Mouse (Mus musculus) kidney, postnatal 25 days (tissue): ENCODE measurements at regions not wholly inside any gene's neighbourhood (a gene's known extent, or its start where the extent isn't known, plus 50 kb on each side); places are given as distances from the start of the nearest gene placed in this dataset.
A peak's percentile ranks its signal among the peaks of the same experiment; 100 is the strongest.

ENCODE experiments used
- DNase-seq, 2 experiments: peaks; one replicate each; pipeline ENCODE4 v3.0.0; 2021; ENCODE audit warnings: mixed read lengths in 2 of 2

GRCm38 (mm10) chr8:80422190-80422589 is 71.4 kb upstream of the Gypa start:
- DNase-seq, result no peak

GRCm38 (mm10) chr8:80416121-80416520 is 77.5 kb upstream of the Gypa start:
- no peak for DNase-seq

DNA sequence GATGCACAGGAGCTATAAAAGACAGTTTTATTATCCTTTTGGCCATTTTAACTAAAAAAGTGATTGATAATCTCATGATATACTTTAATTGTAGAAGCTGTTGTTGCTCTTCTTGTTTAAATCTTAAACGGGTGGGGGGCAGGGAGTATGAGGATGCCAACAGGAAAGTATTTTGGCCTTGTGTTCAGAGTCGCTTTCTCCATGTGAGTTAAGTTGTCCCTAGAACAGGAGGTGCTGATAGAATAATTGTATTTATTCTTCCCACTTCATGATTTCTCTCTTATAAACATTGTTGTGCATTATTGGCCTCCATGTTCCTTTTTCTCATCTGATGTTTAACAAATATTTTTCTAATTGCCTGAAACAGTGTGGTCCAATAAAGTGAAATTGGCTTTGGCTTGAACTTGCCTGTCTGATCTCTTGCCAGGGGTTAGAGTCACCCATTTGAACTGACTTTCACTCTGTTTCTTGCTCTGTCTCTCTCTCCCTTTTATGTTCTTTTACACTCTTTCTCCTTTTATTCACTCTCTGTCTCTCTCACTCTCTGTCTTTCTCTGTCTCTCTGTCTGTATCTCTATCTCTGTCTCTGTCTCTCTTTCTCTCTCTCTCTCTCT is 93.9 kb upstream of the Gypa start:
- DNase-seq, result no peak

DNA sequence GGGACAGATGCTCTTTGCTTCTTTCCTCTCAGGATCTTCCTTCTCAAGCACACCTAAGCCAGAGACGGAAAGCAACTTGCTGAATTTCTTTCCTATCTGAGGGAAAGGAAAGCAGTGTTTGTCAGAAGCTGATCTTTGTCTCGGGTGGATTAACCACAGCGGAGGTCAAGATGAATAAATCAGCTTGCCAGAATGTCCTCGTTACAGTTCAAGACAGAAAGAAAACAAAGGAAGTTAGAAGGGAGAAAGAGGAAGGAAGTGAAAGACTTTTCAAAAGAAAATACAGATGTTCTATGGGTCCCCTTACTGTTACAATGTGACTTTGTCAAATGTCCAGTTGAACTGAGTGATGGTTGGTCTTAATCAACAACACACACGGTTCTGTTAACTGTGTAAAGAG is 98.6 kb upstream of the Gypa start:
- DNase-seq, result no peak

DNA sequence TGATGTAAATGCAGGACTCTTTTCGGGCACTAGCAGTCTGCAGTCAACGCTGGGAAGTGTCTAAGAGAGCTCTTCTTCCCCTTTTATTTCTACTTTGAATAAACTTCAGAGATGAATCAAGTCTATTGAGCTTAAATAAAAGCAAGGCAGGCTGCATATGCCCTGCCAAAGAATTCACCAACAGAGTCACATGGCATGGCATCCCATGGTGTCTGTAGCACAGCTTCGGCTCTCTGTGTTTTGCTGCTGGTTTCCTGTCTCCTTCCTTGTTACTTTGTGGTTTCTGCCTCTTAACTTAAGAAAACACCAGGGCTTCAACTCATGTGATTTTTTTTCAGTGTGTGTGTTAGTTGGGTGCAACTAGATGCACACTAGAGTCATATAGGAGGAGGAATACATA is 100.5 kb upstream of the Gypa start:
- DNase-seq, result no peak

GRCm38 (mm10) chr8:80369221-80369620 is 124.4 kb upstream of the Gypa start:
- DNase-seq, result no peak

GRCm38 (mm10) chr8:80364059-80364458 is 129.5 kb upstream of the Gypa start:
- DNase-seq, result no peak

DNA sequence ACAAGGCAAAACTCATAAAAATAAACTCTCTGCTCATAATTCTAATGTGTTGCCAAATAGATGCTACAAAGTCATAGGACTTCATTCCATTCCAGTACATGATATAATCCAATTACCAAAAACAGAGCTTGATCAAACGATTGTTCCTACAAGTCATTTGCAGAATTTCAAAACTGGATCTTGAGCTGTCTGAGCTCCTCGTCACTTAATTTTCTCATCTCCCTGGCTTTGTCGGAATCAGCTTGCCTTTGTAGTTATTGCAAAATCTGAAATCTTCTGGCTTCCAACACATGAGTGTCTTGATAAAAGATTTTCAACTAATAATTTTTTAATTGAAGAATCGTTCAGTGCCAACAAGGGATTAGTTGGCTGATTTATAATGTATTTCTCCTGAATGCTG is 150.3 kb upstream of the Gypa start:
- DNase-seq, result no peak

GRCm38 (mm10) chr8:80337872-80338271 is 155.7 kb upstream of the Gypa start:
- no peak for DNase-seq

- DNase-seq, result no peak
These were observed 164.9 kb upstream of the Gypa start for GRCm38 (mm10) chr8:80328676-80329075.

DNA sequence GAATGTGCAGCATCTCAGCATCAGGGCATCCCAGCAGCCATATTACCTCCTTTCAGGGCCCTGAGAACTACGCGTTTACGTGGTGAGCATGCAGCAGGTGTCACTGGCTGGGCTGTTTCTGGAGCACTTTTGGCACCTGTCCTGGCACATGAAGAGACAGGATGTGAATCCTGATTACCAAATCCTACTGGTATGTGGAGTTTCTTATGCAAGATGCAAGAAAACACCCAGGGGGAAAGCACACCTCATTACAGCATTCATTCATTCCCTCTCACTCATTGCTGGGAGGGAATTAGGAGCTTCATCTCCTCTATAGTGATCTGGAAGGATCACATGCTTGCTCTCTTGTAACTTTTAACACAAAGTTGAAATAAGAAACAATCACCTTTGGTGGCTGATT is 167.7 kb upstream of the Gypa start:
- DNase-seq, result no peak

GRCm38 (mm10) chr8:80325132-80325531 is 168.4 kb upstream of the Gypa start:
- no peak for DNase-seq

DNA sequence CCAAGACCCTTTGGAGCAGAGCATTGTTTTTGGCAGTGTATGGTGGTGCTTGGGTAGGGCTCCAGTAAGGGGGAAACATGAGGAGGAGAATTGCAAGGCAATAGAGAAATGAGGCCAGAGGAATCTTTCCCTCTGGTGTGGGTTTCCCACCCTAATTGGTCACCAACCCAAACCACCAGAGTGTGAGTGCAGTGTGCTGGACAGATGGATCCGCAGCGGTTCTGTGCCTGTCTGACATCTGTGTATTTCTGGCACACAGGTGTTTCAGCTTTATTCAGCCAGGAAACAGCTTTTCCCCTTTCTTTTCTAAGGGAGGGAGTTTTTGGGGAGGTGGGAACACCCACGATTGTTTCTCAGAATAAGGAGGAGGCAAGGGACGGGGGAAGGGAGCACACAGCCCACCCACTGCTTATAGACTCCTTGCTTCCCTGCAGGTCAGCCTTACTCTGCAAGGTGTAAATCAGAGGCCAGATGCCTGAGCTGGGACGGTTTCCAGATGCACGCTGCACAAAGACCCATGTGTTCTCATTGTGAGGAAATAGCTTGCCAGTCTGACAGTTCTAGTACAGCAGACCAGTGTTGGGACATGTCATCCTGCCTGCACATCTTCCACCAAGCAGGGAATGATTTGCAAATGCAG is 175.2 kb upstream of the Gypa start:
- DNase-seq, result no peak

GRCm38 (mm10) chr8:80315371-80315770 is 178.2 kb upstream of the Gypa start:
- DNase-seq, result peak in 1 of 2 experiments; percentile 21

DNA sequence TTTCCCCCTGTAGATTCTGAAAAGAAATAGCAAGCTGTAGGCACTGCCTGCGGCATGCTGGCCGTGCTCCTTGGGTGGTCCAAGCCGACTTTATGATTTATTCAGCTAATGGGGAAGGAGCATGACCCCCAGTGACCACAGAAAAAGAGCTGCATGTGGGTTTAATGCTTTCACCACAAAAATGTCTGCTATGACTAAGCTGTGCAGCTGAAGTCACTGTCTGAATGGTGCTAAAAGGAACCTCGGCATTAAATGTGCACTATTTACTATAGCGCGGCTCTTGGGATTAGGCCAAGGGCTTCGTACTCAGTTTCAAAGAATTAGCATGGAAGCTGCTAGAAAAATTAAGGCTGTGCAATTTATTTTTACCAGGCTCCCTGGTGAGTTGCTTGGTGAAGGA is 178.8 kb upstream of the Gypa start:
- peak in 1 of 2 experiments; percentile 44 for DNase-seq

DNA sequence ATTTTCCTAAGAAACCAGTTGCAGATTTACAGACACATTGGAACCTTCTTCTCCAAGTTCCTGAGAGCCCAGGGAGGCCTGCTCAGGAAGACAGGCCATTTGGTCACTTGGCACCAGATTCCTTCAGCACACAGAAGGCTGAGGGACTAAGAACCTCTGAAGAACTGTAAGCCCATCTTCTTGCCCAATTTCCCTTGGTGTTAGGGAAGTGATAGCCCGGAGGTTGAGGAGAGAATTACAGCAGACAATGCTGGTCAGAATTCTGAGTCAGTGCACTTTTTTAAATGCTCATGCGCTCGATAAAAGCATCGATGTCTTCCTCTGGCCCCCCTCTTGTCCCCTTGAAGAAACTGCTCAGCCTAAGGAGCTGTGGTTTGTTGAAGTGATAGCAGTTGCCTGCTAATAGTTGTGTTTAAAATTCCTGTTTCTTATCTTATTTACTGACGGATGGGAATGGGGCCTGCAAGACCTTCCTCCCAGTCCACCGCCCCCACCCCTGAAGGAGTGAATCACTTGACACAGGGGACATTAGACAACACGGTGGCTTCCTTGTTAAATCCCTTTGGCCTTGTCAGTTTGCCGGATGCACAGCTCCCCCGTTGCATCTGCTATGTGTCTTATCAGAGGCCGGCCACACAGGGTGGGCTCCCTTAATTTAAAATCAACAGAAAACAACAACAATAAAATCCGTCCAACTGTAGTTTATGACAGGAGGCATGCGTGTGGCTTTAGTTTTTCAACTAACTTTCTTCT is 179.5 kb upstream of the Gypa start:
- no peak for DNase-seq

- no peak for DNase-seq
These were observed 185.8 kb upstream of the Gypa start for GRCm38 (mm10) chr8:80307761-80308160.

DNA sequence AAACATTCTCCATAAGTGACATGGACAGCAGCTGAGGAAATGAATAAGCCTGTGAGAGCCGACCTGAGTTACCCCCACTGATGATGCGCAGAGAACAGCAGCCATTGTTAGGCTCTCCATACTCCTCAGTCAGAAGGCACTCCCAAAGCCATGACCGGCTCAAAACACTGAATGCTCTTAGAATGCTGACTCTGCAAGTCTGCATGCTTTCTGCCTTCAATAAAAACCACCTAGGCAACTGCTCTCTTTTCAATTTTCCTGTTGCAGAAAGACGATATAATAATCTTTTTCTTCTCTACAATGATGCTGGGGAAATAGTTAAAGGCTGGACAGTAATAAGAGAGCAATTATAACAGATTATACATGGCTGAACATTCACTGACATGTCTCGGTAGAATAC is 195.0 kb upstream of the Gypa start:
- DNase-seq, result no peak

- no peak for DNase-seq
These were observed 203.3 kb upstream of the Gypa start for GRCm38 (mm10) chr8:80290311-80290710.

DNA sequence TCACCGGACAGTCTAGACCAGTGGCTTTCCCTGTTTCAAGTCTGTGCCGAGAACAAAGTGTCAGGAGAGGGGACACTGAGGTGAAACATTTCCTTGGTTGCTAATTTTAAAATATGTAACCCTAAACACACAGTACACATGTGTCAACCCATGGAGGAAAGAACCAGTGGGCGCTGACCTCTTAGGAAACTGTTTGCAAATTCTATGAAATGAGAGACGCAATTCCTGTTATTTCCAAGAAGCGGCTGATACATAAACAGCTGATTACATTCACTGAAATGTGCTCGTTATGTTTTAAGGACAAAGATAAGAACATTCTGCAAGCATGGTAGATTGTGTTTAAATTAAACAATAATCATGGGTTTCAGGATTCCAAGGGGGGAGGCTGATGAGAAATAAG is 204.3 kb upstream of the Gypa start:
- DNase-seq, result no peak

DNA sequence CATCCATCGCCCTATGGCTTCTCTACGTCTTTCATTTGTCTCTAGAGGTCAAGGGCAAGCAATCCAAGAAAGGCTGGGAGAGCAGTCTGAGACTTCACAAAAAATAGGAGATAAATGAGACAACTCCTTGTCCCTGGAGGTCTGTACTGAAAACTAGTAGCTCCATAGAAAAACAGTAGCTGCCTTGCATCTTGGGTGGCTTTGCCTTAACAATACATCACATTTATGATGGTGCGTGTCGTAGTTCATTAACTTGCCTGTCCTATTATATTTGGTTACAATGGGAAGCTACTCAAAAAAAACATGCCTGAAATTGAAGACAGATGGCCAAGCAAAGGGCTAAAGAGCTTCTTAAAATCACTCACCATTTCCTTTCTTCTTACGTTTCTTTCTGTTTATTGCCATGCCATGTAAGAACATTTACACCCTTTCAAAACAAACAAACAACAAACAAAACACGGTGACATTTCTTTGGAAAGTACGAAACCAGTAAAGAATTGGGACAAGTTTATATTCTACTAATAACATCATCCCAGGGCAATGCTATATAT is 211.2 kb upstream of the Hhip start:
- no peak for DNase-seq

DNA sequence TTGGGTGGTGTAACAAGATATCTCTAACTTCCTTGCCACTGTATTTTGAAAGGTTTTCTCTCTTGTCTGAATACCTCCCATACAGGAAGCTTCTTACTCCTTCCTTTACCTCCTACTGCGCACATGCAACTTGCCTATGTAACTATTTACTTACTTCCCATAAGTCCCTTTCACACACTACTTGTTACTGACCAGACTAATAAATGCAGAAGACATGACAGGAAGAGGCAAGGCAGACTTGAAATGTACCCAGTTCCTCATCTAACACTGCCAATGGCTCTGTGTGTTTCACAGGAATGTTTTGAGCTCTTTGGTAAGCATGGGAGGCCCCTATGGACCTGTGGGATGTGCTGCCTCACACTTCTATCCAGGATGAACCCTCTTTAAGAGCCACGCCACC is 207.1 kb upstream of the Hhip start:
- no peak for DNase-seq

GRCm38 (mm10) chr8:80263468-80263945 is 205.7 kb upstream of the Hhip start:
- DNase-seq, result no peak

DNA sequence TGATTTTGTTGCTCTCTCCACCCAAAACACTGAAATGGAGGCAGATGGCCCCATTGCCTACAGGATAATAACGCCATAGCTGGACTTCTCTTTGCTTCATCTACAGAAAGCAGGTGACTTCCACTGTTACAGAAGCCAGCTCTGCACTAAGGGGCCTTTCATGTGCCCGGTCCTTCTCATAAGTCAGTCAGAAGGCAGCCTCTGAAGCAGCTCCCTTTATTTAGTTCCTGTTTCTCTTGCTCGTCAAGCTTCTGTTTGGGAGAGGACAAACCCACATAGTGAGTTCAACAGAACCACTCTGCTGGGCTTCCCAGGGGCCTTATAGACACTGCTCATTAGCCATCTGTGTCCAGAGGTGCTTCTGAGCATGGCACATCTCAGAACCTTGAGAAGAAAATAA is 205.1 kb upstream of the Hhip start:
- DNase-seq, result no peak
